Mouse (Mus musculus) layer of hippocampus, adult 9-10 months (tissue): ENCODE measurements at regions not wholly inside any gene's neighbourhood (a gene's known extent, or its start where the extent isn't known, plus 50 kb on each side); places are given as distances from the start of the nearest gene placed in this dataset.

Source experiments
- DNase-seq: peaks from one replicate; pipeline ENCODE4 v3.0.0; 2022; ENCODE audit warnings: low spot score

DNA sequence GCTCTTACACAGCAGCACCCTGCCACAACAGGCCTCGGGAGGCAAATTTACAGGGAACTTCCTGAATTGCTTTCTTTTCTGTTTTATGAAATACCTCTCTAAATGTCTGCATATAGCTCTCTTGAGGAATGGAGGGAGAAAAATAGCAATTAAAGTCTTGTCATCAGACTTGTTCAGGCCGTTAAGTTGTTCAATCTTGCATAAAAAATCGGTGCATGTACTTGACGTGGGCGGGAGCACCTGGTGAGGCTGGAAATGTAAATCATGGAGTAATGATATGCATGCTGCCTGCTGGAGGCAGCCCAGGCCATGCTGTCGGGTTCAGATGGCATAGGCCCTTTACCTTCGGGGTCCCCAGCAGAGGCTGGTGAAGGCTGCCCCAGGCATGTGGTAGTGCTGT, 153.6 kb upstream of the A530016L24Rik start:
- no peak for DNase-seq

- DNase-seq, result no peak
Observed at GRCm38 (mm10) chr12:112336691-112337295, 152.5 kb upstream of the A530016L24Rik start.

DNA sequence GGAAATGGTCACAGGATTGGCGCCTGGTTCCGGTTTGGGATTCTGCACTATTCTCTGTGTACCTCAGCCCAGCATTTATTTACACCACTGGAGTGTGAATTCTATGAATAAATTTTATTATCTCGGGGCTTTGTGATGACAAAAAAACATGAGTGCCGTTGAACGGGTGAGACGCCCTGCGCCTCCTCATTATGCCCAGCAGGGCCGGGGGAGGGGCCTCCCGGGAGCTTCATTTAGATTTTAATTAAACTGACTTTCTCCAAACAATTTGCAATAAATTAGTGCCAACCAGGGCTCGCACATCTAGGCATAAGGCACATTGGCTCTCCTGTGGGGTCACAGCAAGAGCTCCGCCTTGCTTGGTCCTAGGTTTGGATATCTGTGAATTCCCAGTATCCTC, 151.8 kb upstream of the A530016L24Rik start:
- DNase-seq, result no peak

DNA sequence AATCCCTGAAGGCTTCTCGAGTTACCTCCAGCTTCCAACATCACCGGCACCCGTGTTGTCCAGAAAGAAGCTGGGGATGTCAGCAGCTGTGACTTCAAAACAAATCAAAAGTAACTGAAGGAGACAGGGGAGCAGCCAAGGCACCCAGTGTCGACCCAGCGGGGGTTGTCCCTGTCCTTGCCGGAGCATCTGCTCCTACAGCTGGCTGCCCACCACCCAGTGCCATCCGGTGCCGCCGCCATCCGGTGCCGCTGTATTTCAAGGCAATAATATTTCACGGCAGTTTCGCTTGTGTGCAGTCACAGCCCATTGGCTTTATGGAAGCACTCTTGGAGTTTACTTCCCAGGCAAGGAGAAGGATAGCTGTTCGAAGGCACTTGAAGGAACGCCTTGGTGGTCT, 150.3 kb upstream of the A530016L24Rik start:
- no peak for DNase-seq

GRCm38 (mm10) chr12:112339481-112340179, 149.6 kb upstream of the A530016L24Rik start:
- no peak for DNase-seq

- DNase-seq, result no peak
Observed at GRCm38 (mm10) chr12:112340248-112340647, 149.0 kb upstream of the A530016L24Rik start.

DNA sequence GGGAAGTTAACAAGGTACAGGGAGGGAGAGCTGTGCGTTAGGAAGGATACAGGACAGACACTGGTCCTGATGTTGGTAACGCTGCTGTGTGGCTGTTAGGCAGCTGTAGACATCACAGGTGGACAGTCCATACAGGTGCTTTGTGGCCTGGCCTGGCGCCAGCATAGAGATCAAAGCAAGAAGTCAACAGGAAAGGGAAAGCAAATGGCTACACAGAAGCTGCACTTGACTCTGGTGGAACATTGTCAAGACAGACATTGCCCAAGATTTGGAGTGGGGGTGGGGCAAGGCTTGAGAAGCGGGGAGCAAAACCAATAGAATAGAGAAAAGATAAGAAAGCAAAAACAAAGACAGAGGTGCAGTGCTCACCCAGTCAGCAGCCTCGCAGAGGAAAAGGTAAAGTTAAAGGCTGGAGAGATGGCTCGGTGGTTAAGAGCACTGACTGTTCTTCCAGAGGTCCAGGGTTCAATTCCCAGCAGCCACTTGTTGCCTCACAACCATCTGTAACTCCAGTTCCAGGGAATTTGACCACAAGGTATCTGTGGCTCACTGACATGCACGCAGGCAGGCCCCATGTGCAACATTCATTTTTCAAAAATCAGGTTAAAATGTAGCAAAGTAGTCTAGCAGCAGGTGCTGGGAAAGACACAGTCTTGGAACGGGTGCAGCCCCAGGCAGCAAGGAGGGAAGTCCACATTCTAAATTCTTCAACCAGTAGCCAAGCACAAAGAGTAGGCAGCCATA, 147.3 kb upstream of the A530016L24Rik start:
- no peak for DNase-seq

- no peak for DNase-seq
Observed at GRCm38 (mm10) chr12:112343064-112343463, 146.2 kb upstream of the A530016L24Rik start.

GRCm38 (mm10) chr12:112344285-112344684, 145.0 kb upstream of the A530016L24Rik start:
- DNase-seq, result no peak

DNA sequence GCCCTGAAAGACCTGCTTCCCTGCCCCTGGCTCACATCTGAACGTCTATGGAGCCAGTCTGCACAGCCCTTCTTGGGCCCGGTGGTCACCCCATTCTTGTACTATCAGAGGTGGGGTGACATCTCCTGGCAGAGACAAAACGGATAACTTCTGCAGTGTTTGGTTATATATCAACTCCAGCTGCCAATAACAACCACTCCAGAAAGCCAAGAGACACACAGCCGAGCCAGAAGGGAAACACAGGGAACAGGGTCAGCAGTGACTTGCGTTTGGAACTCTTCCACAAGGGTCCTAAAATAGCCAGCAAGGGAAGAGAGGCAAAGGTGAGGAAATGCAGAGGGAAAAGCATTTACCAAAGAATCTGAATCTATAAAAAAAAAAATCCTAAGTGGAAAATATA, 143.5 kb upstream of the A530016L24Rik start:
- no peak for DNase-seq

DNA sequence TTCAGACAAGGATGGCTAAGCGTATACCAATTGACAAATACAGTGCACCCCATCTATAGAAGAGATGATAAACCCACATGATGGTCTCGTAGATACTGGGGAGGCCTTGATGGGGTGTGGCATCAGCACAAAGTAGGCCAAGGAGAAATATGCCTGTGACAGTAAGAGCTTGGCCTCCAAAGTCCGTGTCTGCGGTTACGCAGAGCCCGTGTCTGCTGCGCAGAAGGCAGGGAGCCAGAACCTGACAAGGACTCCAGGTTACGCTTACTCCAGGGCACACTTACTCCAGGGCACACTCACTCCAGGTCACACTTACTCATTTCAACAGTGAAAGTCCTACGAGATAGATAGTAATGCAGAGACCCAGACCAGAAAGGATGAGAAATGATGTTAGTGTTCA, 141.1 kb upstream of the A530016L24Rik start:
- DNase-seq, result no peak

- DNase-seq, result no peak
Observed at GRCm38 (mm10) chr12:112349676-112350318, 139.5 kb upstream of the A530016L24Rik start.

GRCm38 (mm10) chr12:112350733-112351132, 138.5 kb upstream of the A530016L24Rik start:
- no peak for DNase-seq

DNA sequence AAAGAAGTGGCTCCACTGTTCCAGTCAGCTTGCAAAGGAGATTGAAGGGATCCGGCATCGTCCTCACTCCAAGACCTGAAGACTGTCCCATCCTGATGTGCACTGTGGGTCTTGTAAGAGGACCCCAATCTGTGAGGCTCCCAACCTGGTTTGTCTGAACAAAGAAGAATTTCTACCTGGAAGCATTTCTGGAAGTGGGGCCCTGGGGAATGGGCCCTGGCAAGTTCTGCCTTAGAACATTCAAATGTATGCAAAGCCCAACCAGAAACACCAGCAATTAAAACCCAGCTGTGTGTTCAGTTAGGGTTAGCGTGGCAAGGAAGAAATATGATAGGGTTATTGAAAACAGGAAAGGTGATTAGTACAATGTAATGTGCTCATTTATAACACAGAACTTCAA, 125.9 kb upstream of the A530016L24Rik start:
- DNase-seq, result no peak

GRCm38 (mm10) chr12:112367221-112367620, 122.0 kb upstream of the A530016L24Rik start:
- no peak for DNase-seq

GRCm38 (mm10) chr12:112368112-112368511, 121.1 kb upstream of the A530016L24Rik start:
- DNase-seq, result no peak

GRCm38 (mm10) chr12:112369581-112370371, 119.5 kb upstream of the A530016L24Rik start:
- no peak for DNase-seq

- no peak for DNase-seq
Observed at GRCm38 (mm10) chr12:112372234-112373050, 116.8 kb upstream of the A530016L24Rik start.

DNA sequence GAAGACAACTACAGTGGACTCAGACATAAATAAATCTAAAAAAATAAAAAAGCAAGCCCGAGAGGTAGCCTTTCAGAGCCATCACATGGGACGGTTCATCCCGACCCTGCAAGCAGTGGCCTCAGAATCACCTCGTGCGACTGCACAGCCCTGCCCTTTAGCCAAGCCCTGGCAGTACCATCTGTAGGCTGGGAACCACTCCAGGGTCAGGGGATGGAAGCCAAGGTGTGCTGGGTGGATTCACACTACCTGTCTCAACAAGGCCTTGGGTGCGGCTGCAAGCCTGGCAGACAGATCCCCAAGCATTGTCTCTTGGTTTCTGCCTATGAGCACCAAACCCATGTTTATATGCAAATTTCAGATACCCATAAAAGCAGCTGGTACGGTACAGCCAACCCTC, 115.3 kb upstream of the A530016L24Rik start:
- DNase-seq, result no peak

DNA sequence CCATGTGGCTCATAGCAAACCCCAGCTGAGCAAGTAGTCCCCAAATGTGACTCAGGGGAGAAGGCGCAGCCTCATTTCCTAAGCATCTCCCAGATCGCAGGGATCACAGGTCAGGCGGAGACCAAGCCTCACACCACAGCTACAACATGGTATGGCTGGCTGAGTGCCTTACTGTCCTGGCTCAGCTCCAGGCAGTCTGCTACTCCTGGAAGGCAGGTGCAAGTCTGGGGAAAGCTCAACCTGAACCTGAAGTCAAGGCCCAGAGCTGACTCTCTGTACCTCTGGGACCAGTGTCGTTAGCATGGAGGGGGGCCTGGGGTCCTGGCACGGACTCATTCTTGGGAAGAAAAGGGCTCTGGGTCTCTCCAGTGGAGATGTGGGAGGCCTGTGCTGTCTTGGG, 113.0 kb upstream of the A530016L24Rik start:
- no peak for DNase-seq

GRCm38 (mm10) chr12:112376701-112377100, 112.5 kb upstream of the A530016L24Rik start:
- DNase-seq, result no peak
